Mouse (Mus musculus) monocyte, adult 2 months (primary cell): ENCODE data around the gene St5.

Experiments
- DNase-seq, 2 experiments: peaks; one replicate each; pipeline ENCODE4 v3.0.0; 2022; ENCODE audit warnings: low spot score in 2 of 2, low read depth in 1 of 2

Gene St5

GRCm38 (mm10) chr7:109703190-109704015, at the start of gene St5, which contains the start of gene Akip1:
Gene St5, minus strand, starts transcription at chr7:109703605.
Gene Akip1, plus strand, starts transcription at chr7:109703690.
- peak; percentile 87 to 90 for DNase-seq

- peak; percentile 30 to 67 for DNase-seq
These were observed 48.9 kb upstream of the St5 start, which contains the start of gene Tmem9b for GRCm38 (mm10) chr7:109752008-109752925. Gene Tmem9b, minus strand, starts transcription at chr7:109752875.

- no peak for DNase-seq
These were observed 48.1 kb upstream of the St5 start for GRCm38 (mm10) chr7:109751427-109752007.

GRCm38 (mm10) chr7:109747747-109748146, 44.3 kb upstream of the St5 start:
- DNase-seq, result no peak

- no peak for DNase-seq
These were observed 38.3 kb upstream of the St5 start for GRCm38 (mm10) chr7:109741703-109742102.

- no peak for DNase-seq
These were observed 37.7 kb upstream of the St5 start for GRCm38 (mm10) chr7:109741060-109741459.

GRCm38 (mm10) chr7:109739822-109740370, 36.5 kb upstream of the St5 start:
- no peak for DNase-seq

GRCm38 (mm10) chr7:109734806-109735205, 31.4 kb upstream of the St5 start:
- no peak for DNase-seq

GRCm38 (mm10) chr7:109731626-109732025, 28.2 kb upstream of the St5 start, which contains the start of gene Ascl3:
Gene Ascl3, minus strand, starts transcription at chr7:109731726.
- no peak for DNase-seq

- DNase-seq, result no peak
These were observed 20.3 kb upstream of the St5 start, which contains the start of gene BC051019 for GRCm38 (mm10) chr7:109723697-109724096. Gene BC051019, minus strand, starts transcription at chr7:109723850.

GRCm38 (mm10) chr7:109723114-109723513, 19.7 kb upstream of the St5 start:
- no peak for DNase-seq

- no peak for DNase-seq
These were observed 19.2 kb upstream of the St5 start for GRCm38 (mm10) chr7:109722618-109723017.

GRCm38 (mm10) chr7:109719286-109719685, 15.9 kb upstream of the St5 start:
- DNase-seq, result no peak

- DNase-seq, result no peak
These were observed 10.1 kb upstream of the St5 start for GRCm38 (mm10) chr7:109713434-109713982.

- no peak for DNase-seq
These were observed 8.8 kb upstream of the St5 start for GRCm38 (mm10) chr7:109712198-109712597.

GRCm38 (mm10) chr7:109710069-109710468, 6.7 kb upstream of the St5 start:
- DNase-seq, result no peak

- DNase-seq, result no peak
These were observed 5.6 kb upstream of the St5 start for GRCm38 (mm10) chr7:109708961-109709382.

GRCm38 (mm10) chr7:109707023-109707785, 3.8 kb upstream of the St5 start:
- DNase-seq, result no peak

GRCm38 (mm10) chr7:109704461-109704860, 1.1 kb upstream of the St5 start:
- no peak for DNase-seq

GRCm38 (mm10) chr7:109704016-109704377, 592 bp upstream of the St5 start:
- no peak for DNase-seq
